Mouse (Mus musculus) urinary bladder, postnatal 4 days (tissue): ENCODE results near the gene Ttc29.

Source experiments
- DNase-seq, 2 experiments: peaks; one replicate each; pipeline ENCODE4 v3.0.0; 2021 to 2022; ENCODE audit warnings: low spot score in 2 of 2

Gene Ttc29

DNA sequence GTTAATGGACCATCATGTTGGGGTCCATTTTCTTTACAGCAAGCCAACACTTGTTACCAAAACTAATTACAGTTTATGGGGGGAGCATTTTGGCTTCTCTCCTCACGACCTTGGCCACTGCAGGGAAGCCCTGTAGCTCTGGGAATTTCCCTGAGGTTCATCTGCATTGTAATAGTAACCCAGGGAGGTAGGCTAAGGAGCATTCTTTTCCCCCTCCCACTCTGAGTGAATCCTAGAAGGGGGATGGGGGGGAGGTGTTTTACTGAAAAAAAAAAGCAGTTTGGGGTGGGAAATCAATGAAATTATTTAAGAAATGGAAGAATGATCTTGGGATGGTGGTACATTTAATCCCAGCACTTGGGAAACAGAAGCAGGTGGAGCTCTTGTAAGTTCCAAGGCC is 210.8 kb downstream of the Ttc29 start:
- no peak for DNase-seq

DNA sequence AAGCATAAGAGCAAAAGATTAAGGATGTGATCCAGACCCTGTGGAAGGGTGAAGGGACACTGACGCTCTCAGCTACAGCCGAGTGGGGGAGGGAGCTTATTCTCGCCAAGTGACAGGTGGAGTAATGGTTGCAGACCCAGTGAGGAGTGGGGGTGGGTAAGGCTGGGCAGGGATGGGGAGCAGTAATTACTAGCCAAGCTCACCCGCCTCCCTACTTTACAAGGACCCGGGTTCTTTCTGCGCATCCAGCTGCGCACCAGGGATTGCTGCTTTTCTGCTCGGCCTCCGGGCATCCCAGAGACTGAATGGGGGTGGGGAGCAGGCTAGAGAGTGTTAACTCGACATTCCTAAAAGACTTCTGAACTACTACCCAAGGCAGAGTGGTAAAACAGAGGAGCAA is 213.4 kb downstream of the Ttc29 start:
- DNase-seq: no peak

DNA sequence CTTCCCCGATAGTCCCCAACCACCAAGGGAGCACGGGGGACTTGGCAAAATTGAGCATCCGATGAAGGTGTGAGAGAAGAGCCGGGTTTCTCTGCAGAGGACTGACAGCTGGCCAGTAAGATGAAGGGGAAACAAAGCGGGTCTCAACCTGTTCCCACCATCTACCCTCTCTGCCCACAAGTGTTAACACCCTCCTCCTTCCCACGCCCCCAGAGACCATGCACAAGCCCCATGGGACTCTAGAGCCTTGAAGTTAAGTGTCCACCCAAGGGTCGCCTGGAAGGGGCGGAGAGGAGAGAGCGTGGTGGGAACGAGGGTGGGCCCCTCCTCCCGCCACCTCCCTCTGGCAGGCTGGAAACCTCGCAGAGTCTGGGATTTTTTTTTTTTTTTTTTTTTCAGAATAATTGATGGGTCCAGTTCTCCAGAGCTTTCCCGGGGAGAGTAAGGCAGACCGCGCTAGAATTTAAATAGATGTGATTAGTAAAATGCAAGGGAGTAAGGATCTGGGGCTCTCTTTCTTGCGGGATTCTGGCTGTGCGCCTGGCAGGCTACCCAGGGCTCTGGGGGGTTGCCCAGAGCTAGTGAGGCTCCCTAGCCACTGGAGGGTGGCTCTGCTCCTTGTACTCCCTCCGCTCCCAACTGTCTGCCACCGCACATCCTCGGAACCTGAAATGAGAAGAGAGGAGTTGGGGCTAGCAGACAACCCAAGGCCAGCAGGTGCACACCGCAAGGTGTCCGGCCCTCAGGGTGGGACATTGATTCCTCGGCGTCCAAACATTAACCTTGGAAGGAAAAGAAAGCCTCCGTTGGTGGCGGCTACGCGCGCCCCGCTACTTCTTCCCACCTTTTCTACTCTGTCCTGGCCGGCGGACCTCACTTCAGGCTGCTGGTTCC is 214.0 kb downstream of the Ttc29 start:
- DNase-seq: no peak

DNA sequence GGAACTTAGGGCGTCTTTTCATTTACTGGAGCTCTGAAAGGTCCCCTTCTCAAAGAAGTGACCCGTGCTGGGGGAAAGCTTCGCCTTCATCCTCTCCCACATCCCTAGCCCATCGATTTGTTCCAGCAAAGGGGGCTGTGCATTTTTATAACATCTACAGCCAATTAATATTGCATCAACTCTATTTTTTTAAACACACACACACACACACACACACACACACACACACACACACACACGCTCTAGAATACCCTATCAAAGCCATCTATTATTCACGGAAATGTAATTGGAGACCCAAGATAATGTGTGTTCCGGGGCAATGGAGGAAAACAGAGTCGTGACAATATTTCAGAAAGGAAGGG is 214.7 kb downstream of the Ttc29 start:
- no peak for DNase-seq

DNA sequence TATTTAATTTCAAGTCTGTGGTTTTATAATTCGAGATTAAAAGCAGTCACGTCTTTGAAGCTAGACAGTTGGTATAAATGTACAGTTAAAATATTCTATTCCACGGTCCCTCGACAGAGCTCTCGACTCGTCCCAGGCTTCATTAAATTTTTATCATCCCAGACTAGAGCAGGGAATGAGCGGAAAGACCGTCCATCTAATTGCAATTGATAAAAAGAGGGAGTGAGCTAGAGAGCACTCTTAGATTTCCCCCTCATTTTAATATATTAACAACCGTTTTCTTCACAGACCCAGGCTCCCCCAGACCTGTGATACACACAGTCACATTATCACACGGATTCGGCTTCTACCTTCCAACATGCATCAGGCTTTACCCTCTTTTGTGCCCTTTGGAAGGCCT is 215.1 kb downstream of the Ttc29 start:
- DNase-seq: no peak

DNA sequence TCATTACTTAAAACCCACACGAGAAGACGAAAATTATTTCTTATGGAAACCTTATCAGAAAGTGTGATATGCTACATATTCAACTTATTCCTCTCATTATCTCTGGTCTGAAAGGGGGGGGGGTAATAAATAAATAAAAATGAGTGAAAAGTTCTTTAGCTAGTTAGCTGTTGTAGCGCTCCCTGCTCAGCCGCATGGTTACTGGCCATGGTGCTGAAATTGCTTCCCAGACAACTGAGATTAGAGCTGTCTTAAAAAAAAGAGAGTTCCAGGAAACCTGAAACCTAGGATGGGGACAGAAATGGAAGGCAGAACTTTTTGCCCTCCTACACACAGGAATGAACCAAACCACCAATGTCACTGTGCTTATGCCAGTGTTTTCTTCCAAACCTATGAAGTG is 218.3 kb downstream of the Ttc29 start:
- DNase-seq: peak in 1 of 2 experiments; percentile 65

DNA sequence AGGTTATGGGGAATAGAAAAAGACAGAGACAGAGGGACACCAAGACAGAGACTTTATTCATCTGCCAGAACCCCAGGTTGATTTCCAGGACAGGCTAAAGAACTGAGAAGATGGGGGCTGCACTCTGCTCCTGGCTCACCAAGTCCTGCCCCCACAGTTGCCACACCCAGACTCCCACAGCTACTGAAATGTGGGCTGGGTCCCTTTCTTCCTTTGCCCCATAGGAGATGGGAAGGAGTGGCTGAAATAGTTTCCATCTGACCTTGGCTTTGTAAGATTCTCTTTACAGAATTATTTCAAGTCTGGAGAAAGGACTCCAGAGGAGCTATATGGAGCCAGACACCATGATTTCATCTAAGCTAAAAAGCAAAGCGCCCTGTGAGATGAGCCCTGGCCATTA is 219.4 kb downstream of the Ttc29 start:
- no peak for DNase-seq

DNA sequence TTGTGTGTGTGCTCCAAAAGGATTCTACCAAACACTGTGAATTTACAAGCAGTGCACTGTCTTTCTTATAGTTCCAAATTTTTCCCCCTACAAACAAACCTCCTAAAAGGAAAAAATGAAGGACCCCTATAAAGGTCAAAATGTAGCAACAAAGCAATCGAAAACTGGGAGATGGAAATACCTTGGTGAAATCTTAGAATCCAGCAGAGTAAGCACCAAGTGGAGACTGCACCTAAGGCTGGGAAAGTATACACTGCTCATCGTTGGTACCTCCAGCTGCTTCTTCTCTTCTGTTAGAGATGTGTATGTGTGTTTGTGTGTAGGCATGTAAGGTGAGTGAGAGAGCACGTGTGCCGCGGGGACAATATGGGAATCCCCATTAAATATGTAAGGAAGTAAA is 220.2 kb downstream of the Ttc29 start:
- no peak for DNase-seq

DNA sequence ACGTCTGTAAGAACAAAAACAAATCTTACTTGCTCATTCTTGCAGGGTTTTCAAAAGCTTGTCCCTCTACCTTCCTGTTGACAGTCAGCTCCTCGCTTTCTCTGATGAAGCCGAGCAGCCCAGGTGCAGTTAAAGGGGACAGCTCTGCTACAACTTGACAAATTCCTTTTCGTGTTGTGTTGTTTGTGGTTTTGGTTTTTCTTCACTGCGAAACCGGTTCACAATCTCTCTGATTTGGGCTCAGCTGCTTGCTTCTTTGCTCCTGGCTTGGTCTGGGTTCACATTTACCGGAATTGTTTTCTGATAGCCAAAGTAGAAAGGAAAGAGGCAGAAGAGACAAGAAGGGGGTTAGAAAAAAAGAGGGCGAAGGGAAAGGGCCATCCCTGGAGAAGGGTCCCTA is 221.2 kb downstream of the Ttc29 start:
- no peak for DNase-seq

DNA sequence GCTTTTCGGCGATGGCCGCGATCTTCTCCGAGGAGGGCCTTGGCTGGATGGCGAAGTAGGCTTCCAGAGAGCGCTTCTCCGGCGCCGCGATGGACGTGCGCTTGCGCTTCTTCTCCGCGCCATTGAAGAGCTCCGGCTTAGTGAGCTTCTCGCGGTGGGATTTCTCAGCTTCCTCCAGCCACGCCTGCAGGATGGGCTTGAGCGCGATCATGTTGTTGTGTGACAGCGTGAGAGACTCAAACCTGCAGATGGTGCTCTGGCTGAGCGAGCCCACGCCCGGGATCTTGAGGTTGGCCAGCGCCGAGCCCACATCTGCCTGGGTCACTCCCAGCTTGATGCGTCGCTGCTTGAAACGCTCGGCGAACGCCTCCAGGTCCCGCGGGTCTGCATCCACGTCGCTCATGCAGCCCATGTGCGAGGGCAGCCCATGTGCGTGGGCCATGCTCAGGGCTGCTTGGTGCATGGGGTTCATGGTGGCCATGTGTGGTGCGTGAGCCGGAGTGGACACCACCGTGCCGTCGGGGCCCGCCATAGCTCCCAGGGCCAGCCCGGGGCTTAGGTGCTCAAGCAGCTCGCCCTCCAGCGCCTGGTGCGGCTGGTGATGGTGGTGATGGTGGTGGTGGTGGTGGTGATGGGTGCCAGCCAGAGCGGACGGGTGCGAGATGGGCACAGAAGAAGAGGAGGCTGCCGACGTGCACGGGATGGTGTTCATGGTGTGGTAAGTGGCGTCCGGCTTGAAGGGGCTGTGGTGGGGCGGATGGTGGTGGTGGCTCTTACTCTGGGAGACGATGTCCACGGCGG is 221.9 kb downstream of the Ttc29 start:
- DNase-seq: no peak

DNA sequence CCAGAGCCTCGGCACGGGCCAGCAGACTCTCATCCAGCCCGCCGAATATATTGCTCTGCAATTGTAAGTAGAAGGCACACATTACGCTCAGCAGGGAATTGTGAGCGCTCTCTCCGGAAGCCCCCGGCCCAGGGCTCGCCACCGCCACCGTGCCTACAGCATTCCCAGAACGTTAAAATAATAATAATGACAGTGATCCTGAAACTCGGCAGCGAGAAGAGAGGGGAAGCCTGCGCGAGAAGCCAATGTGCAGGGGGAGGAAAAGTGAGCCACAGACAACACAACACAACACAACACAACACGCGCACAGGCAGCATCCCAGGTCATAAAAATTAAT is 222.5 kb downstream of the Ttc29 start:
- DNase-seq: no peak

DNA sequence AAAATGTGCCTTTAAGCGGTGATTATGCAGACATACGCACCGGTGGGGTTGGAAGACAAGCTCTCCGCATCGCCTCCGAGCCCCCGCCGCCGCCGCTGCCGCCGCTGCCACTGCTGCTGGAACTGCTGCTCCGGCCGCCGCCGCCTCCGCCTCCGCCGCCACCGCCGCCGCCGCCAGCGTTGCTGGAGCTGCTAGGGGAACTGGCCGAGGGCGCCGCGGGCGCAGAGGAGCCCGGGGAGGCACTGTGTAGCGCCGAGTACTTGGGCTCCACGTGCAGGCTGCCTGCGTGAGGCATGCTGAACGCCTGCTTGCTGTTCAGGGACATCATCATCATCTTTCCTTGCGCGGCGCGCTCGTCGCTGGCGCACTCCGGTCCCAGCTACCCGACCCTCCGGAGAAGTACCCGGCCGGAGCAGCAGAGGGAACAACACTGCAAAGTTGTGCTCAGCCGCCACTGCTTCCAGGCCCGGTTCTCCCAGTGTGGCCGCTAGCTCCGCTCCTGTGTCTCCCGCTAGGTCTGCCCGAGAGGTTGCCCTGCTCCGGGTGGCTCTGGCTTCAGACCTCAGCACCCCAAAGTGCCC is 223.1 kb downstream of the Ttc29 start, which contains the start of gene Pou4f2:
Gene Pou4f2, minus strand, starts transcription at position 575 of the 581 bp plus-strand sequence.
- DNase-seq: no peak

DNA sequence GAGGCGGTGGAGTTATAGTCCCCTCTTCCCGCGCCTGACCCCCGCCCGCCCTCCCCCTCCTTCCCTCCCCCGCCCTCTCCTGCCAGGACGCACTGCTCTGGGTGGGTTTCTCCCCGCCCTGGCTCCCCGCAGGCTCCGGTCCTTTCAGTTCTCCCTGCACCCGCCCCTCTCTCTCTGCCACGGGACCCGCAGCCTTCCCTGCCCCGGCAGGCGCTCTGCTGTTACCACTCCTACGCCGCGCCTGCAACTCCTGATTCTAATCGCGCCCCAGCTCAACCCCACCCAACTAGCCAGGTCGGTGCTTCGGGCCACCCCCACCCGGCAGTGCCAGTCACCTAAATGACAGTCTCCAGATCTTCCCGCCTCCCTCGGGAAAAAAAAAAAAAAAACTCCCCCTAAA is 223.6 kb downstream of the Ttc29 start:
- no peak for DNase-seq

DNA sequence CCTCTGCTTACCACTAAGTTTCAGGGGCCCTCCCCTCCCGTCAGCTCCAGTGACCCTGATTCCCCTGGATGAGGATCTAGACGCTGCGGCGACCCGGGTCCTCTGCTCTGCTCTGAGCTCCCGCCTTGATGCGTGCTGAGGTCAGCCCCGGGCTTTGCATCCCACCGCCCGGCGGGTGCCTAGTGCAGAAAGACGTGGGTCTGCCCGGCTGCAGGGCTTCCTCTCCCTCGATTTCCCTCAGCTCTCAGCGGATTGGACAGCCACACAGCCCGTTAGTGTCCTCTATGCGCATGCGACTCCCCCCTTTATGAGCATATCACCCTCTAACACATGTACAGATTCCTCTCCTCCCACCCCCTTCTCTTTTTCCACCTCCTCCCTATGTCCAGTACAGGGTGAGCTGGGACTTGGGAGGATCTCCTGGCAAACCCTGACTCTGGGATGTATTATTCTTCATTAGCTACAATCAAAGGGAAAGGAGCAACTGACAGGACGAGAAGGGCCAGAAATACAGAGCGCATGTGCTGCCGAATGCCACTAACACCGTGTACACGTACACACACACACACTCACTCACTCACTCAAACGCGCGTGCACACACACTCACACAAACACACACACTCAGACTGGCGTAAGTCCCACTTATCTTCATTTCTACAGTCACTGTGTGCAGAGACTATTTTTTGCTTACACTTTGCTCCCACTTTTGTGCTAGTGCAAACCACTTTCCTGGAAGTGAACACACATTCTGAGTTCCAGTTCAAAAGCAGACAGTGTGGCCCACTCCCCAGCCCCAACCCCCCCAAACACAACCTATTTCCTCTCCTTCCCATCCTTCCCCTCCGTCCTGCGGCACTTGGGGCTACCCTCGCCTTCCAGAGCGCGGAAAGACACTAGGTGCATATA is 224.3 kb downstream of the Ttc29 start:
- no peak for DNase-seq

DNA sequence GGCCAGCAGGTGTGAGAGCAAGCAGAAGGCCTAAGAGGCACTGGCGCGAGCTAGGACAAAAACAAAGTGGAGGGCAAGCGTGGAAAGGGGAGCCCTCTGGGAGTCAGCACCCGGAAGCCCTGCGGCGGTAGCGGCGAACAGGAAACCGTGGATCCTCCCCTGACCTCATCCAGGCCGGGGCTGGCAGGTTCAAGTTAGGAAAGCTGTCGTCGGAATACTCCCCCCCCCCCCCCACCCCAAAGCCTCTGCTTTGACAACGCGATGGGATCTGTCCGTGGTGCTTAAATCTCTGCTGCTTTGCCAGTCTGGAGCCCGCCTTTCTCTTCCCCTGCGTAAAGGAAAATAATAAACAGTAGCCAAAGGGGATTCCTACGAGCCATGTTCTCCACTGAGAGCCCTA is 225.0 kb downstream of the Ttc29 start:
- peak in 1 of 2 experiments; percentile 62 for DNase-seq

DNA sequence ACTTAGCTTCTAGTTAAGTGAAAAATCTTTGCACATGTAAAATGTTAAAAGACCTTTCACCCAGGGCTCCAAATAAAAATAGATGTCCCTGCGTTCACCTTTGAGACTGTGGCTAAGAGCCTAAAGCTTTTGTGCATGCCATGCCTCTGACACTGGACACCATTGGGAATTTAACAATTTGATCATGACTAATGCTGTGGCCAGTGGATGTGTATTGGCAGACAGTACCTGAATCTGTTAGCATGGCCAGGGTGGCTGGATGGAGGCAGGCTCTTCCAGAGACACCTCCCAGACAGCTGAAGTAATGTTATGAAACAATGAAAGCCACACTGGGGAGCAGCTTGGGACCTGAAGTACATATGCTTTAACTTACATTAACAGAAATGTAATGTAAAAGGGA is 229.7 kb downstream of the Ttc29 start:
- no peak for DNase-seq
